Mouse (Mus musculus): Measurements from ENCODE around the gene Tmem240. TPM values are rescaled to one million over a fixed set of nuclear protein-coding genes. Genes with fewer than 3 reads are reported as not detected.
A peak's percentile ranks its signal among the peaks of the same experiment; 100 is the strongest.

The Tmem240 gene
- polyA plus RNA-seq, 1 experiment from 2014 or later = 2.2 TPM

GRCm38 (mm10) chr4:155774971-155775740 lies 40.6 kb downstream of the Tmem240 start:
- no peaks in the 10 kb centered on the region for H3K36me3 ChIP-seq
- peak overlapping the region; percentile 38 for H3K4me3 ChIP-seq
- ATAC-seq (ENCODE audit: insufficient number of reproducible peaks, insufficient read depth, low FRiP score, low TSS enrichment) = 0 out of 2 replicates have a peak, but pooled peaks have one; percentile 7
- H3K27ac ChIP-seq = peak overlapping the region; percentile 67
- no peak overlapping the region for H3K9ac ChIP-seq
- H3K9me3 ChIP-seq = no peaks in the 10 kb centered on the region
- H3K4me1 ChIP-seq = peaks cover 17% of the 10 kb centered on the region
- peaks cover 19% of the 10 kb centered on the region for H3K27me3 ChIP-seq
- H3K4me2 ChIP-seq (replicated peaks) = peak overlapping the region; percentile 81
- WGBS = 58% methylated on average over 9 of the region's 9 CpGs

GRCm38 (mm10) chr4:155775855-155776254 lies 41.3 kb downstream of the Tmem240 start:
- H3K36me3 ChIP-seq = no peaks in the 10 kb centered on the region
- 0 out of 2 replicates have a peak overlapping the region, but pooled peaks have one; percentile 17 for H3K27ac ChIP-seq
- H3K4me3 ChIP-seq = no peak overlapping the region
- peaks cover 14% of the 10 kb centered on the region for H3K4me1 ChIP-seq
- no peak for ATAC-seq (ENCODE audit: insufficient number of reproducible peaks, insufficient read depth, low FRiP score, low TSS enrichment)
- no peaks in the 10 kb centered on the region for H3K9me3 ChIP-seq
- H3K4me2 ChIP-seq (replicated peaks) = no peak overlapping the region
- 77% methylated on average over 3 of the region's 3 CpGs for WGBS
- peaks cover 19% of the 10 kb centered on the region for H3K27me3 ChIP-seq
- no peak overlapping the region for H3K9ac ChIP-seq

- no peak overlapping the region for H3K9ac ChIP-seq
- 9% methylated on average over 2 of the region's 2 CpGs for WGBS
- H3K4me2 ChIP-seq (replicated peaks) = no peak overlapping the region
- no peak overlapping the region for H3K4me3 ChIP-seq
- no peaks in the 10 kb centered on the region for H3K36me3 ChIP-seq
- peaks cover 16% of the 10 kb centered on the region for H3K4me1 ChIP-seq
- no peak overlapping the region for H3K27ac ChIP-seq
- no peak for ATAC-seq (ENCODE audit: insufficient number of reproducible peaks, insufficient read depth, low FRiP score, low TSS enrichment)
- peaks cover 19% of the 10 kb centered on the region for H3K27me3 ChIP-seq
- no peaks in the 10 kb centered on the region for H3K9me3 ChIP-seq
Observed at GRCm38 (mm10) chr4:155776704-155777335, 42.2 kb downstream of the Tmem240 start.

GRCm38 (mm10) chr4:155777816-155778215 lies 43.2 kb downstream of the Tmem240 start:
- WGBS = 71% methylated on average over 2 of the region's 2 CpGs
- Histone ChIP-seq H3K4me3 (no peak overlapping the region), H3K27me3 (peaks cover 10% of the 10 kb centered on the region; the same call in 1 of the 2 replicates), H3K9ac (no peak overlapping the region), H3K27ac (no peak overlapping the region), H3K36me3 (no peaks in the 10 kb centered on the region), H3K4me1 (peaks cover 16% of the 10 kb centered on the region), H3K4me2 (replicated peaks) (no peak overlapping the region), H3K9me3 (no peaks in the 10 kb centered on the region)
- no peak for ATAC-seq (ENCODE audit: insufficient number of reproducible peaks, insufficient read depth, low FRiP score, low TSS enrichment)

- ATAC-seq (ENCODE audit: insufficient number of reproducible peaks, insufficient read depth, low FRiP score, low TSS enrichment) = no peak
- Histone ChIP-seq H3K27ac (no peak overlapping the region), H3K27me3 (no peaks in the 10 kb centered on the region), H3K4me3 (no peak overlapping the region), H3K9ac (no peak overlapping the region), H3K9me3 (no peaks in the 10 kb centered on the region), H3K4me1 (peaks cover 8% of the 10 kb centered on the region; the same call in 1 of the 2 replicates), H3K4me2 (replicated peaks) (no peak overlapping the region), H3K36me3 (no peaks in the 10 kb centered on the region)
- WGBS = 83% methylated on average over 4 of the region's 4 CpGs
Observed at GRCm38 (mm10) chr4:155779498-155779897, 44.9 kb downstream of the Tmem240 start.

- peaks cover 15% of the 10 kb centered on the region for H3K4me1 ChIP-seq
- 33% methylated on average over 6 of the region's 6 CpGs for WGBS
- H3K36me3 ChIP-seq = no peaks in the 10 kb centered on the region
- no peak overlapping the region for H3K4me3 ChIP-seq
- H3K27me3 ChIP-seq = no peaks in the 10 kb centered on the region
- no peaks in the 10 kb centered on the region for H3K9me3 ChIP-seq
- H3K27ac ChIP-seq = 0 out of 2 replicates have a peak overlapping the region, but pooled peaks have one; percentile 7
- no peak overlapping the region for H3K4me2 ChIP-seq (replicated peaks)
- no peak; the same call in 1 of the 2 replicates for ATAC-seq (ENCODE audit: insufficient number of reproducible peaks, insufficient read depth, low FRiP score, low TSS enrichment)
- no peak overlapping the region for H3K9ac ChIP-seq
Observed at GRCm38 (mm10) chr4:155780895-155781294, 46.3 kb downstream of the Tmem240 start.

- Histone ChIP-seq H3K4me1 (peaks cover 15% of the 10 kb centered on the region), H3K4me3 (peak overlapping the region; percentile 59), H3K27me3 (no peaks in the 10 kb centered on the region), H3K9me3 (no peaks in the 10 kb centered on the region), H3K4me2 (replicated peaks) (peak overlapping the region; percentile 72), H3K9ac (peak overlapping the region; percentile 30; the same call in 1 of the 2 replicates), H3K36me3 (no peaks in the 10 kb centered on the region), H3K27ac (no peak overlapping the region)
- 44% methylated on average over 16 of the region's 16 CpGs for WGBS
- no peak for ATAC-seq (ENCODE audit: insufficient number of reproducible peaks, insufficient read depth, low FRiP score, low TSS enrichment)
Observed at GRCm38 (mm10) chr4:155783486-155784080, 49.0 kb downstream of the Tmem240 start.

- Histone ChIP-seq H3K9ac (peak overlapping the region; percentile 87), H3K9me3 (no peaks in the 10 kb centered on the region), H3K36me3 (no peaks in the 10 kb centered on the region), H3K4me2 (replicated peaks) (peak overlapping the region; percentile 72), H3K4me1 (peaks cover 15% of the 10 kb centered on the region), H3K4me3 (peak overlapping the region; percentile 59), H3K27me3 (no peaks in the 10 kb centered on the region), H3K27ac (peak overlapping the region; percentile 80)
- ATAC-seq (ENCODE audit: insufficient number of reproducible peaks, insufficient read depth, low FRiP score, low TSS enrichment) = peak; percentile 79
- under 1% methylated on average over 52 of the region's 52 CpGs for WGBS
Observed at GRCm38 (mm10) chr4:155784081-155784701, 49.6 kb downstream of the Tmem240 start.

- H3K4me3 ChIP-seq = no peak overlapping the region
- ATAC-seq (ENCODE audit: insufficient number of reproducible peaks, insufficient read depth, low FRiP score, low TSS enrichment) = no peak
- 77% methylated on average over 10 of the region's 10 CpGs for WGBS
Observed at GRCm38 (mm10) chr4:155785246-155785645, 50.6 kb downstream of the Tmem240 start.

GRCm38 (mm10) chr4:155785819-155786218 lies 51.2 kb downstream of the Tmem240 start, which contains the start of gene Tmem88b:
TSS of gene Tmem88b (minus strand) at chr4:155785874.
- Histone ChIP-seq H3K4me1 (peaks cover 14% of the 10 kb centered on the region), H3K9me3 (no peaks in the 10 kb centered on the region), H3K27ac (peak within 1 kb of the TSS; percentile 80; the same call in 1 of the 2 replicates), H3K36me3 (no peaks in the 10 kb centered on the region), H3K9ac (peak within 1 kb of the TSS; percentile 87; the same call in 1 of the 2 replicates), H3K4me3 (peak within 1 kb of the TSS; percentile 59), H3K27me3 (no peaks in the 10 kb centered on the region), H3K4me2 (replicated peaks) (peak within 1 kb of the TSS; percentile 72)
- ATAC-seq (ENCODE audit: insufficient number of reproducible peaks, insufficient read depth, low FRiP score, low TSS enrichment) = no peak
- 58% methylated on average over 5 of the region's 5 CpGs for WGBS

More at GRCm38 (mm10) chr4:155785246-155785645, 50.6 kb downstream of the Tmem240 start:
- Histone ChIP-seq H3K9ac (peak overlapping the region; percentile 27; the same call in 1 of the 2 replicates), H3K27ac (no peak overlapping the region), H3K27me3 (no peaks in the 10 kb centered on the region), H3K4me2 (replicated peaks) (peak overlapping the region; percentile 72; the same call in 1 of the 2 replicates), H3K9me3 (no peaks in the 10 kb centered on the region), H3K36me3 (no peaks in the 10 kb centered on the region), H3K4me1 (peaks cover 15% of the 10 kb centered on the region)

- no peak overlapping the region for H3K4me2 ChIP-seq (replicated peaks)
- no peaks in the 10 kb centered on the region for H3K27me3 ChIP-seq
- no peak for ATAC-seq (ENCODE audit: insufficient number of reproducible peaks, insufficient read depth, low FRiP score, low TSS enrichment)
- no peak overlapping the region for H3K4me3 ChIP-seq
- H3K4me1 ChIP-seq = peaks cover 11% of the 10 kb centered on the region
- H3K36me3 ChIP-seq = no peaks in the 10 kb centered on the region
- no peak overlapping the region for H3K27ac ChIP-seq
- H3K9ac ChIP-seq = no peak overlapping the region
- no peaks in the 10 kb centered on the region for H3K9me3 ChIP-seq
- 81% methylated on average over 3 of the region's 3 CpGs for WGBS
Observed at GRCm38 (mm10) chr4:155788300-155788699, 53.7 kb downstream of the Tmem240 start.
